Mouse (Mus musculus): ENCODE data around the gene Ceacam16. TPM values are rescaled to one million over a fixed set of nuclear protein-coding genes. Genes with fewer than 3 reads are reported as not detected.

The Ceacam16 gene
- polyA plus RNA-seq, 1 experiment from 2014 or later: not detected

DNA sequence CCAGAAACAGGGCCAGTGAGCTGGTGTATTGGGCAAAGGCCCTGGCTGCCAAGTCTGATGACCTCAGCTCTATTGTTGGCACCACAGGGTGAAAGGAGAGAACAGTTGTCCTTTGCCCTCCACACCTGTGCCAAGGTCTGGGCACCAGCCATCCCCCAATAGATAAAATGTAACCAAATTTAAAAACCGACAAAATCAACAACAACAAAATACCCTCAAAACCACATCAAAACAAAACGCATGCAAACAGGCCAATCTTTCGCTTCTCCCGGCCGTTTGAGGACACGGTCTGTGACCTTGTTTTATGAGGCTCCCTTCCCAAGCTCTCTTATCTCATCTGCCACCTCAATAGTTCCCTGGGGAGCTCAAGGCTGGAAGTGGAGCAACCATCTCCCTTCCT is 5.4 kb upstream of the Ceacam16 start:
- no peaks in the 10 kb centered on the region for H3K9me3 ChIP-seq (replicated peaks)
- 83% methylated on average over 6 of the region's 6 CpGs for WGBS
- no peak overlapping the region for H3K27ac ChIP-seq (replicated peaks)
- H3K4me3 ChIP-seq (replicated peaks): no peak overlapping the region
- H3K36me3 ChIP-seq: no peaks in the 10 kb centered on the region
- no peaks in the 10 kb centered on the region for H3K27me3 ChIP-seq
- no peak for ATAC-seq (ENCODE audit: insufficient number of reproducible peaks, low FRiP score, low TSS enrichment, low read depth)
- H3K9ac ChIP-seq: no peak overlapping the region
- no peak overlapping the region for H3K4me2 ChIP-seq (replicated peaks)
- no peaks in the 10 kb centered on the region for H3K4me1 ChIP-seq

DNA sequence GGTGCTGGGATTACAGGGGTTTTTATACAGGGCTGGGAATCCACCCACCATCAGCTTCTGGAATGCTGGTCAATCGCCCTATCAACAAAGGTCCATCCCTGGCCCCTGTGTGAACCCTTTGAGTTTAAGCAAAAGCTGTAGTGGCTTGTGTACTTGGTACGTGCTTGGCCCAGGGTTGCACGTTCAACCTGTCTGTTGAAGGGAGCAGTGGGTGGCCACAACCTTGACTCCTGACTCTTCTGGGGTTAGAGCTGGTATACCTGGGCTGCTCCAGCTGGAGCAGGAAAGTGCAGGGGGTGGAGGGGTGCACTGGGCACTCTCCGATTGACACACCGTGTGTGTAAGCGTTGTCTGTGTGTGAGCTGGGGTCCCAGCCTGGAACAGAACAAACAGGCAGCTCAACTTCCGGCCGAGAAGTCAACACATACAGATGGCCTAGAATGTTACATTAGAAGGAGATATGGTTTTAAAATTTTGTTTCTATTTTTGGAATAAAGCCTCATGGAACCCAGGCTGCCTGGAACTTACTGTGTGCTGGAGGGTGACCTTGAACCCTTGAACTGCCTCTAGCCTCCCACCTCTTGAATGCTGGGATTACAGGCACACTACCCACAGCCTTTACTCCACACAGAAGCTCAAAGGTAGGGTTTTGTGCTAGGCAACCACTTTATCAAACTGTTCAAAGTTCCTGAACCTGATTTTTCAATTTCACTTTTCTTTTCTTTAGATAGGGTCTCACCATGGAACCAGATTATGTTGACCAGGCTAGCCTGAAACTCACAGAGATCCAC is 4.3 kb upstream of the Ceacam16 start:
- Histone ChIP-seq H3K9me3 (replicated peaks) (no peaks in the 10 kb centered on the region), H3K4me1 (no peaks in the 10 kb centered on the region), H3K4me2 (replicated peaks) (no peak overlapping the region), H3K27ac (replicated peaks) (no peak overlapping the region), H3K36me3 (no peaks in the 10 kb centered on the region), H3K4me3 (replicated peaks) (no peak overlapping the region), H3K9ac (no peak overlapping the region), H3K27me3 (no peaks in the 10 kb centered on the region)
- ATAC-seq (ENCODE audit: insufficient number of reproducible peaks, low FRiP score, low TSS enrichment, low read depth): no peak
- WGBS: 76% methylated on average over 8 of the region's 8 CpGs

DNA sequence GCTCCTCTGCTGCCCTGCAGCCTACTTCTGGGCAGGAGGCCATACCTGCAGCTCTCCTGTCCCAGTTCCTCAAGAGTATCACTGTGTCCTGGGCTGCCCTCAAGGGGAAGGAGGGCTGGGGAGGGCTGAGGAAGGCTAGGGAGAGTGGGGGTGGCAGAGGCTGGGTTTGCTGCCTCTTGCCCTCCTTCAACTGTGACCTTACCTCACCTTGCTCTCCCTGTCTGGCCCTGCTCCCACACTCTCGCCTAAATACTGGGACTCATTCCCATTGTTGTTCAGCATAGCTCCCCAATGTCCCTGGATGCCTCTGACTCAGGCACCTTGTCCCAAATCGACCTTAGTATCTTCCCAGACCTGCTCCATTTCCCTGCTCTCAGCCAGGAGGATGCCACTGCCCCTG is 3.1 kb upstream of the Ceacam16 start:
- Histone ChIP-seq H3K27ac (replicated peaks) (no peak overlapping the region), H3K27me3 (no peaks in the 10 kb centered on the region), H3K4me3 (replicated peaks) (no peak overlapping the region), H3K9me3 (replicated peaks) (no peaks in the 10 kb centered on the region), H3K36me3 (no peaks in the 10 kb centered on the region), H3K4me2 (replicated peaks) (no peak overlapping the region), H3K9ac (no peak overlapping the region), H3K4me1 (no peaks in the 10 kb centered on the region)
- 30% methylated on average over 2 of the region's 2 CpGs for WGBS
- ATAC-seq (ENCODE audit: insufficient number of reproducible peaks, low FRiP score, low TSS enrichment, low read depth): no peak

- H3K4me2 ChIP-seq (replicated peaks): no peak overlapping the region
- no peak overlapping the region for H3K9ac ChIP-seq
- no peak overlapping the region for H3K4me3 ChIP-seq (replicated peaks)
- H3K27me3 ChIP-seq: peaks cover 5% of the 10 kb centered on the region; the same call in 1 of the 2 replicates
- WGBS: 69% methylated on average over 10 of the region's 10 CpGs
- H3K9me3 ChIP-seq (replicated peaks): no peaks in the 10 kb centered on the region
- no peaks in the 10 kb centered on the region for H3K4me1 ChIP-seq
- no peaks in the 10 kb centered on the region for H3K36me3 ChIP-seq
- H3K27ac ChIP-seq (replicated peaks): no peak overlapping the region
- no peak for ATAC-seq (ENCODE audit: insufficient number of reproducible peaks, low FRiP score, low TSS enrichment, low read depth)
Measured at GRCm38 (mm10) chr7:19859740-19860139, 1.4 kb downstream of the Ceacam16 start.

DNA sequence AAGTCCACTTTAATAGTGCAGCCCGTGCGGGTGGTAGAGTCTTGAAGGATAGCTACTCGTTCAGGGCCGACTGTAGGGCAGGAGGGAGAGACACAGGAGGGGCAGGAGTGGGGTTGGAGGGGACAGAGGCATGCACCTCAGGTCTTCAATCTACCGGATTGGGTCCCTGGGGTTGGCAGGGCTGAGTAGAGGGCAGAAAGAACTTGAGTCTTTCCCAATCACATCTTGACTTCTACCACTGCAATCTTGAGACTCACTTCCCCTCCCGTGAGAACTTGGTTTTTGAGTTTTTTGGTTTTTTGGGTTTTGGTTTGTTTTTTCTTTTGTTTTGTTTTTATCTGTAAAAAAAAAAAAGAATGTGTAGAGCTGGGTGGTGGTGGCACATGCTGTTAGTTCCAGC is 4.8 kb downstream of the Ceacam16 start:
- no peak for ATAC-seq (ENCODE audit: insufficient number of reproducible peaks, low FRiP score, low TSS enrichment, low read depth)
- H3K36me3 ChIP-seq: no peaks in the 10 kb centered on the region
- H3K9ac ChIP-seq: no peak overlapping the region
- H3K9me3 ChIP-seq (replicated peaks): no peaks in the 10 kb centered on the region
- 78% methylated on average over 6 of the region's 6 CpGs for WGBS
- H3K27me3 ChIP-seq: peaks cover 25% of the 10 kb centered on the region
- no peak overlapping the region for H3K4me2 ChIP-seq (replicated peaks)
- H3K27ac ChIP-seq (replicated peaks): no peak overlapping the region
- H3K4me3 ChIP-seq (replicated peaks): no peak overlapping the region
- H3K4me1 ChIP-seq: peaks cover 7% of the 10 kb centered on the region; the same call in 1 of the 2 replicates

DNA sequence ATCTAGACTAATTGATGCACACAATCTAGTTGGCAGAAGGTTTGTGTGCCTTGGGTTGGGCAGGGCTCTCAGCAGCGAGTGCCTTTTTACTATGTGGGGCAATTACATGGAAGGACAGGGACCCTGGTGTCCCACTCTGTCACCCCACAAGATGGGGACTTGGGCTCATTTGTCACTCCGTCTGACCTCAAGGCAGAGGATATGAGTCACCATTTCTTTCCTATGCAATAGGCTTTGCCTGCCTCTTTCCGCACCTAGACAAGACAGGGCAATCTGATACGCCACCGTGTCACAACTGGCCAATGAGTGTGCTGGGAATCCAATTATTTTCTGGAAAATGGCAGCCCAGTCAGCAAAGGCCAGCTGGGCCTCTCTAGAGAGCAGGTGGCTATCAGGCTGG is 5.4 kb downstream of the Ceacam16 start:
- no peak overlapping the region for H3K4me2 ChIP-seq (replicated peaks)
- ATAC-seq (ENCODE audit: insufficient number of reproducible peaks, low FRiP score, low TSS enrichment, low read depth): no peak
- no peaks in the 10 kb centered on the region for H3K36me3 ChIP-seq
- H3K4me1 ChIP-seq: peaks cover 7% of the 10 kb centered on the region; the same call in 1 of the 2 replicates
- 80% methylated on average over 5 of the region's 5 CpGs for WGBS
- peaks cover 25% of the 10 kb centered on the region for H3K27me3 ChIP-seq
- H3K27ac ChIP-seq (replicated peaks): no peak overlapping the region
- no peak overlapping the region for H3K9ac ChIP-seq
- no peaks in the 10 kb centered on the region for H3K9me3 ChIP-seq (replicated peaks)
- no peak overlapping the region for H3K4me3 ChIP-seq (replicated peaks)

DNA sequence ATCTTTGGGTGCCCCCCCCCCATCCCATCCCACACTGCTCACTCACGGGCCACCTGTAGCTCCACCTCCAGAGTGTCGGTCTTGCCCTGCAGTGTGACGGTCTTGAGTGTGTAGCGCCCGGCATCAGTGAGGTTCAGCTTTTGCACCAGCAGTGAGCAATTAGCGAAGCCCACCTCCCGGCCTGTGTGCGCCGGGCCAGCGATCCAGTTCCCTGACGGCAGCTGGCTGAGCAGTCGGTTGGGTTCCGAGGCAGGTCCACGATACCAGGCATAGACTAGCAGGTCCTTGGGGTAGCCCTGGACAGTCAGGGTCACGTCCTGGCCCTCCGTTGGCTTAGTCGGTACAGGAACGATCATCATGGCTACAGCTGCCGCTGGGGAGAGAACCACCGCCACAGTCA is 7.6 kb downstream of the Ceacam16 start:
- 87% methylated on average over 20 of the region's 20 CpGs for WGBS
- Histone ChIP-seq H3K4me3 (replicated peaks) (no peak overlapping the region), H3K9ac (no peak overlapping the region), H3K9me3 (replicated peaks) (no peaks in the 10 kb centered on the region), H3K4me1 (peaks cover 11% of the 10 kb centered on the region; the same call in 1 of the 2 replicates), H3K4me2 (replicated peaks) (no peak overlapping the region), H3K27ac (replicated peaks) (no peak overlapping the region), H3K27me3 (peaks cover 25% of the 10 kb centered on the region), H3K36me3 (no peaks in the 10 kb centered on the region)
- ATAC-seq (ENCODE audit: insufficient number of reproducible peaks, low FRiP score, low TSS enrichment, low read depth): no peak

- H3K4me2 ChIP-seq (replicated peaks): peak within 1 kb of the TSS; percentile 54
- peaks cover 18% of the 10 kb centered on the region for H3K4me1 ChIP-seq
- no peak within 1 kb of the TSS for H3K27ac ChIP-seq (replicated peaks)
- no peaks in the 10 kb centered on the region for H3K36me3 ChIP-seq
- ATAC-seq (ENCODE audit: insufficient number of reproducible peaks, low FRiP score, low TSS enrichment, low read depth): 0 out of 2 replicates have a peak, but pooled peaks have one; percentile 57
- H3K9ac ChIP-seq: 0 out of 2 replicates have a peak within 1 kb of the TSS, but pooled peaks have one; percentile 12
- 3% methylated on average over 33 of the region's 33 CpGs for WGBS
- no peaks in the 10 kb centered on the region for H3K9me3 ChIP-seq (replicated peaks)
- H3K4me3 ChIP-seq (replicated peaks): peak within 1 kb of the TSS; percentile 35
- peaks cover 25% of the 10 kb centered on the region for H3K27me3 ChIP-seq
Measured at GRCm38 (mm10) chr7:19851858-19852570, 9.1 kb downstream of the Ceacam16 start, which contains the start of gene Gm19345. TSS of gene Gm19345 (plus strand) at chr7:19852003.

GRCm38 (mm10) chr7:19844521-19845171 is 16.5 kb downstream of the Ceacam16 start:
- H3K36me3 ChIP-seq: no peaks in the 10 kb centered on the region
- H3K27ac ChIP-seq (replicated peaks): no peak overlapping the region
- H3K4me1 ChIP-seq: peaks cover 11% of the 10 kb centered on the region
- H3K4me3 ChIP-seq (replicated peaks): no peak overlapping the region
- no peak overlapping the region for H3K4me2 ChIP-seq (replicated peaks)
- H3K9ac ChIP-seq: no peak overlapping the region
- no peaks in the 10 kb centered on the region for H3K9me3 ChIP-seq (replicated peaks)
- no peak for ATAC-seq (ENCODE audit: insufficient number of reproducible peaks, low FRiP score, low TSS enrichment, low read depth)
- 62% methylated on average over 15 of the region's 15 CpGs for WGBS
- H3K27me3 ChIP-seq: peaks cover 21% of the 10 kb centered on the region

DNA sequence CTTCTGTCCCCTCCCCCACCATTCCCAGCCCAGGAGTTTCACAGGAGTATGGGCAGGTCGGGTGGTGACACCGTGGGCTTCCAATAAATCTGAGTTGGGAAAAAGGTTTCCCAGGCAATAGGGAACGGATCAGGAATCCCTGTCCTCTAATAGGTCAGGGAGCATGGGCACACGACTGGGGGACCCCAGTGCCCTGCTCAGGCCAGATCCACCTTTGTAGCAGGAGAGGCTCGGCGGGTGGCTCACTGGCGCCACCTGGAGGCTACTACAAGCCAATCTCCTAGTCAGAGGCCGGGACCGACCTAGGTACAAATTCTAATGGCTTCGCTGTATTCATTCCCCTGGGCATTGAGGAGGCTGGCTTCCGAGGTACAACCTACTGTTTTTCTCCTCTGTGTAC is 17.5 kb downstream of the Ceacam16 start:
- Histone ChIP-seq H3K9me3 (replicated peaks) (no peaks in the 10 kb centered on the region), H3K4me3 (replicated peaks) (no peak overlapping the region), H3K36me3 (no peaks in the 10 kb centered on the region), H3K4me2 (replicated peaks) (no peak overlapping the region), H3K9ac (no peak overlapping the region), H3K4me1 (peaks cover 8% of the 10 kb centered on the region), H3K27me3 (peaks cover 21% of the 10 kb centered on the region), H3K27ac (replicated peaks) (no peak overlapping the region)
- 3% methylated on average over 11 of the region's 11 CpGs for whole genome bisulfite sequencing
- no peak; the same call in 1 of the 2 replicates for ATAC-seq (ENCODE audit: insufficient number of reproducible peaks, low FRiP score, low TSS enrichment, low read depth)

DNA sequence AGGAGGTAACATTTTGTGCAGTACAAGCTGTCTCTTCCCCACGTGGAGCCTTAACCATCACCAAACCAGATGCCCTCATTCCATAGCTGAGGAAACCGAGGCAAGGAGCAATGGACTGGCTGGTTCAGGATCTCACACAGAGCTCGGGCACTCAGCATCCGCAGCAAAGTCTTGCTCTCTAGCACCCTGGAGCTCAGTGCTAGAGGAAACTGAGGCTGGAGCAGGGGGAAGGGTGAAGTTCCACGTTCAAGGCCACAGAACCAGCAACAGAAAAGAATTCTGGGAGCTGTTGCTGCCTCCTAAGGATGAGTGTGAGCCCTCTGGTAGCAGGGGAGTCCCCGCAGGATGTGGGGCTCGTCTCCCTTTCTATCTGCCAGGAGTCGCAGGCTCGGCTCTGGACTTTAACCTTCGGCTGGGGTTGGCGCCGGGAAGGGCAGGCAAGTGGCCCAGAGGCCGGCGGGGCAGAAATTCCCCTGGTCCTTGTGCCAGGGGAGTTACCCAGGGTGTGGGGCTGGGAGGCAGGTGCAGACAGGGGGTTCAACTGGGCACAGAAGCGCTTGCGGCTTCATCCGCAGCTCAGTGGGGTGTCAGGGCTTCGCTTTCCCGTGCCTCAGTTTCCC is 18.1 kb downstream of the Ceacam16 start:
- Histone ChIP-seq H3K4me2 (replicated peaks) (no peak overlapping the region), H3K9me3 (replicated peaks) (no peaks in the 10 kb centered on the region), H3K27me3 (peaks cover 21% of the 10 kb centered on the region), H3K4me3 (replicated peaks) (no peak overlapping the region), H3K36me3 (no peaks in the 10 kb centered on the region), H3K27ac (replicated peaks) (no peak overlapping the region), H3K9ac (no peak overlapping the region), H3K4me1 (peaks cover 7% of the 10 kb centered on the region)
- no peak for ATAC-seq (ENCODE audit: insufficient number of reproducible peaks, low FRiP score, low TSS enrichment, low read depth)
- 27% methylated on average over 19 of the region's 19 CpGs for WGBS

All from embryonic facial prominence, embryonic 15.5 days (tissue).